Mouse (Mus musculus) small intestine, adult 2 months (tissue): ENCODE results near the gene Nlrp10. TPM values are rescaled to one million over a fixed set of nuclear protein-coding genes. Genes with fewer than 3 reads are reported as not detected.

Source experiments
- H3K27ac ChIP-seq: fragments of 200-500 bp; 2 replicates; pipeline ENCODE4 v1.5.1; 2012; ENCODE audit warnings: low read depth, low read length, control low read depth, inconsistent platforms; ENCODE audit not compliant: insufficient read depth
- H3K27me3 ChIP-seq: fragments of 200-500 bp; 2 replicates; pipeline ENCODE4 v1.6.1; 2012; ENCODE audit warnings: mild to moderate bottlenecking, moderate library complexity, low read length, inconsistent platforms; ENCODE audit not compliant: control insufficient read depth, insufficient read depth
- H3K36me3 ChIP-seq: fragments of 200-500 bp; 2 replicates; pipeline ENCODE4 v1.6.1; 2012; ENCODE audit warnings: mild to moderate bottlenecking, low read length, control low read depth, inconsistent platforms; ENCODE audit not compliant: control insufficient read depth, insufficient read depth
- H3K4me1 ChIP-seq: fragments of 200-500 bp; 2 replicates; pipeline ENCODE4 v1.6.1; 2012; ENCODE audit warnings: low read length, inconsistent platforms, mixed read lengths; ENCODE audit not compliant: control insufficient read depth, insufficient read depth, insufficient read length
- H3K4me3 ChIP-seq: fragments of 200-500 bp; 2 replicates; pipeline ENCODE4 v1.5.1; 2012; ENCODE audit warnings: low read depth, mild to moderate bottlenecking, control low read depth, inconsistent platforms, low read length, moderate library complexity
- CTCF ChIP-seq: fragments of 200-500 bp; IDR thresholded peaks from 2 replicates; pipeline ENCODE4 v1.5.1; 2012; ENCODE audit warnings: low read depth, mild to moderate bottlenecking, control low read depth, inconsistent platforms, low read length, moderate library complexity, mixed read lengths; ENCODE audit not compliant: insufficient replicate concordance, insufficient read length; ENCODE audit errors: extremely low read depth
- POLR2A ChIP-seq: fragments of 200-500 bp; IDR thresholded peaks from 2 replicates; pipeline ENCODE4 v1.6.1; 2012; ENCODE audit warnings: low read depth, mild to moderate bottlenecking, control low read depth, inconsistent platforms, low read length, moderate library complexity
- WGBS: fragments of 180-500 bp; shearing (Covaris S2); methylation state at CpG from one replicate; pipeline ENCODE4 v1.1.7; 2018; 5-methylcytosine and 5-hydroxymethylcytosine counted together
- polyA plus RNA-seq: library from polyadenylated mRNA; depleted of rRNA; stranded (reverse); fragments of >200 nt; gene quantifications from 2 replicates; pipeline ENCODE4 v1.2.3, GENCODE M21; 2012

Nlrp10 gene
- polyA plus RNA-seq, 1 experiment, result 0.03 TPM

DNA sequence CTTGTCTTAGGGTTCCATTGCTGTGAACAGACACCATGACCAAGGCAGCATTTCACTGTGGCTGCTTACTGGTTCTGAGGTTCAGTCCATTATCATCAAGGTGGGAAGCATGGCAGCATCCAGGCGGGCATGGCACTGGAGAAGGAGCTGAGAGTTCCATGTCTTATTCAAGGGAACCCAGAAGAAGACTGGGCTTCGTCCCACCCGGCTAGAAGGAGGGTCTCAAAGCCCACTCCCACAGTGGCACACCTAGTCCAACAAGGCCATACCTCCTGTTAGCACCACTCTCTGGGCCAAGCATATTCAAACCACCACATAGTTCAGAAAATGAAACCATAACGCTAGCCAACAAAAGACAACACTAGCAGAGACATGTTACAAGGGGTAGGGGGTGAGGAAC is 6.6 kb upstream of the Nlrp10 start:
- WGBS, result 97% methylated on average over 4 of the region's 4 CpGs
- peaks cover 7% of the 10 kb centered on the region; the same call in 1 of the 2 replicates for H3K4me1 ChIP-seq
- no peak overlapping the region for H3K27ac ChIP-seq
- H3K4me3 ChIP-seq, result no peak overlapping the region
- peaks cover 40% of the 10 kb centered on the region for H3K36me3 ChIP-seq
- TF ChIP-seq POLR2A (no peak), CTCF (no peak)
- H3K27me3 ChIP-seq, result no peaks in the 10 kb centered on the region

DNA sequence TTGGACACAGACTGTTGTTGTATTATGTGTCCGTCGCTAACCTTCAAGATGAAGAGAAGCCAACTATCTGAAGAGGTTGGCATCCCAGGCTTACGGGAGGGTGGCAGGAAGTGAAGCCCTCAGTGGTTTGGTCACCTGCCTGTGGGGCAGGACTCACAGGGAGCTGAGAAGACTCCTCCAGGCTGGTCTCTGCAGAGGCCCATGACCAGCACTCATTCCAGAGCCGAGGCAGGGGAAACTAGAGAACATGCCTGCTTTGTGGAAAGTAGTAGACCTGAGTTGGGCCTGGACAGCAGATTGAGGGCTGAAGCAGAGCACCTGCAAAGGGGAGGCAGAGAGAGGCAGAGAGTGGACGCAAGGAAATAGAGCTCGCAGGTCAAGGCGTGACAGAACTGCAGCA is 5.4 kb upstream of the Nlrp10 start:
- H3K36me3 ChIP-seq, result peaks cover 28% of the 10 kb centered on the region
- peak overlapping the region; percentile 34 for H3K4me3 ChIP-seq
- peaks cover 7% of the 10 kb centered on the region; the same call in 1 of the 2 replicates for H3K4me1 ChIP-seq
- no peak overlapping the region for H3K27ac ChIP-seq
- TF ChIP-seq CTCF, result no peak
- H3K27me3 ChIP-seq, result no peaks in the 10 kb centered on the region
- WGBS, result 75% methylated on average over 7 of the region's 7 CpGs

DNA sequence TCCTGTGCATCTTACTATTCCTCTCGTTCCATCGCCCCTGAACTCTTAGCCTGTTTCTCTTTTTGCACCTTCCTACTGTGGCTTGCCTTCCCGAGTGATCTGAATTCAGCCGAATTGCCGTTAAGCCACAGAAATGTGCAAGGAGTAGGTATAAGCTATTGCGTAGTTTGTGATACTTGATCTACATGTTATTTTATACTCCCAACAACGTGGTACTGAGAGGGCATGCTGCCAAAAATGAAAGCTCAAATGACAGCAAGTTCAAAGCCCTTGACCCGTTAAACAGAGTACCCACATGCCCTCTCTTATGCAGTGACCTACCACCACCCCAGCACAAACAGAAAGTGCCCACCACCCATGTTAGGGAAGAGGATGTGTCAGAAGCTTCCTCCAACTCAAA is 4.9 kb upstream of the Nlrp10 start:
- Histone ChIP-seq H3K4me1 (peaks cover 7% of the 10 kb centered on the region; the same call in 1 of the 2 replicates), H3K36me3 (peaks cover 22% of the 10 kb centered on the region), H3K4me3 (peak overlapping the region; percentile 98), H3K27ac (no peak overlapping the region), H3K27me3 (no peaks in the 10 kb centered on the region)
- TF ChIP-seq POLR2A (no peak), CTCF (no peak)
- WGBS, result 2% methylated on average over 8 of the region's 8 CpGs

DNA sequence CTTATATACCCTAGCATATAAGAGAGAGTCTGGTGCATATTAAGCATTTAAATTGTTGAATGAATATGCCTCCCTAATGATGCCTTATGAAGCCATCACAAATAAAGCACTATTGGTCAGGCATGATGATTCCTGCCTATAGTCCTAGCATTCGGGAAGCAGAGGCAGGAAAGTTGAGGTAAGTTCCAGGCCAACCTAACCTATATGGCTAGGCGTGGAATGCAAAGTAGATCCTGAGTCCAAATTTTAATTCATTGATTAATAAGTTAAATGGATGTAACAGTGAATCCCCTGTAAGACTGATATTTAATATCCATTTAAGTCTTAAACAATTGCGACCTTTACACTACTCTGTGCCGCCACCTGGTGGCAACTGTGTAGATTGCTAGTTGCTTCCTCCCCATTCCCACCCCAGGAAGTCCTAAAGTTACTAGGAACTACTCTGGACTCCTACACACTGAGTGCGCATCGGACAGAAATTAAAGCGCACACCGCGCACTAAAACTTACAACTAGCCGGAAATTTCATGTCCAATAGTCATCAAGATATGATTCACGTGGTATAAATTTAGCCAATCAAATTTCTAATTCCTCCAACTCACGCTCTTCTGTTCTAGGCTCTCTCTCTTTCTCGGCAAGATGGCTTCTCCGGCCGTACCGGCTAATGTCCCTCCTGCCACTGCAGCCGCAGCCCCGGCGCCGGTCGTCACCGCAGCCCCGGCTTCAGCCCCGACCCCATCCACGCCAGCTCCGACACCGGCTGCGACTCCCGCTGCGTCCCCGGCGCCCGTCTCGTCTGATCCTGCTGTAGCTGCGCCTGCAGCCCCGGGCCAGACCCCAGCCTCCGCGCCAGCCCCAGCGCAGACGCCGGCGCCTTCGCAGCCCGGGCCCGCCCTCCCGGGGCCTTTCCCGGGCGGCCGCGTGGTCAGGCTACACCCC is 4.1 kb upstream of the Nlrp10 start, which contains the start of gene Eif3f:
Eif3f (plus strand) TSS at position 624 of the 938 bp plus-strand sequence.
- TF ChIP-seq CTCF (peak; percentile 83; the same call in 1 of the 2 replicates), POLR2A (peak; percentile 70)
- H3K36me3 ChIP-seq, result peaks cover 16% of the 10 kb centered on the region
- peaks cover 7% of the 10 kb centered on the region; the same call in 1 of the 2 replicates for H3K4me1 ChIP-seq
- H3K27me3 ChIP-seq, result no peaks in the 10 kb centered on the region
- H3K4me3 ChIP-seq, result peak within 1 kb of the TSS; percentile 98
- peak within 1 kb of the TSS; percentile 31; the same call in 1 of the 2 replicates for H3K27ac ChIP-seq
- 2% methylated on average over 50 of the region's 50 CpGs for WGBS

DNA sequence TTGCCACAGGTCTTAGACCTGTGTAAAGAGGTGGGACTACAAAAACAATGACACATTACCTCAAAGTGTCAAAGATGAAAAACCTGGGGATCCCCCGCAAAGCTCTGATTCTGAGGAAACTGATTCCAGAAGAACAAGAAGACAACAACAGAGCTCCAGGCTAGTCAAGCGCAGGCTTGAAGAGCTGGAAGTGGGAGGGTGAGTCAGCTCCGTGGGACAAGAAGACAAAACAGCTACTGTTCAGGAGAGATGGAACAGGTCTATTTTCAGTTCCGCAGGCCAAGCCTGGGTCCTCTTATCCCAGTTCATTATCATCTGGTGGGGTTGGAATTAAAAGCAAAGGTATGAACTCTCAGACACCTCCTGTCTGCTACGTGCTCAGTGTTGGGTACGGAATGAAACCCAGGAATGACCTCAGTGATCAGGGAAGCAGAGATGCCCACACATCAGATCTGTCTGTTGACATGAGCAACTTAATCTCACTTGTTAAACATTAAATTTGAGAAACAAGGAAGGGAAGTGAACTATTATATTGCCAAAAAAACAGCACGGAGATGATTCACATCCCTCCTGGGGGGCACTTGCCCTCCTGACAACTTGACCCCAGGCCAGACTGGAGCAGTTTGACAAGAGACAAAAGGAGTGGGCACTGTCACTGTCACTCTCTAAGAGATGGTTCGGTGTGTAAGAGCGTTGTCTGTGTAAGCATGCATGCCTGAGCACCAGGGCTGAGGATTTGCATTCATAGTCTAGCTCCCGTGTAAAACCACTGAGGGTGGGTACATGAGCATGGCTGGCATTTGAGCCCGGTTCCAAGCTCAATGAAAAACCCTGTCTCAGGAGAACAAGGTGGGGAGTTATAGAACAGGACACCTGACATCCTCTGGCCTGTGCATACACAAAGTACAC is 1.4 kb downstream of the Nlrp10 start:
- Histone ChIP-seq H3K4me3 (no peak overlapping the region), H3K27me3 (no peaks in the 10 kb centered on the region), H3K4me1 (no peaks in the 10 kb centered on the region), H3K27ac (no peak overlapping the region), H3K36me3 (no peaks in the 10 kb centered on the region)
- WGBS, result 67% methylated on average over 11 of the region's 11 CpGs
- TF ChIP-seq CTCF (no peak), POLR2A (no peak)

DNA sequence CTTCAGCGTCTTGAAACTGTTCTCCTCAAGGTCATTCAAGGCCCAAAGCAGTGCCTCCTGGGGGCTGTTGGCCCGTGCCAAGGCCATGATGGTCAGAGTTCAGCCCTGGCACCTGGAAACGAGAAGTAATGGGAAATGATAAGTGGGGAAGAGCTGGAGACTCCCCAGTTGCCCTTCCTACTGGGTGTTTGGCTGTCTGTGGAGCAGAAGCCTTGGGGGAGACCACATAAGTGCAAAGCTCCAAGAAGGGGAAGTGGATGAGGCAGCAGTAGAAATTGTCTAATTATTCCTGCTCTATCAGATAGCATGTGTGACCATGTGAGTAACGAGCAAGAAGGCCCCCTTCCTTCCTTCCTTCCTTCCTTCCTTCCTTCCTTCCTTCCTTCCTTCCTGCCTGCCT is 2.9 kb downstream of the Nlrp10 start:
- TF ChIP-seq POLR2A (no peak), CTCF (no peak)
- Histone ChIP-seq H3K27ac (no peak overlapping the region), H3K4me3 (no peak overlapping the region), H3K4me1 (no peaks in the 10 kb centered on the region), H3K27me3 (no peaks in the 10 kb centered on the region), H3K36me3 (no peaks in the 10 kb centered on the region)
- WGBS, result 55% methylated on average over 4 of the region's 4 CpGs

DNA sequence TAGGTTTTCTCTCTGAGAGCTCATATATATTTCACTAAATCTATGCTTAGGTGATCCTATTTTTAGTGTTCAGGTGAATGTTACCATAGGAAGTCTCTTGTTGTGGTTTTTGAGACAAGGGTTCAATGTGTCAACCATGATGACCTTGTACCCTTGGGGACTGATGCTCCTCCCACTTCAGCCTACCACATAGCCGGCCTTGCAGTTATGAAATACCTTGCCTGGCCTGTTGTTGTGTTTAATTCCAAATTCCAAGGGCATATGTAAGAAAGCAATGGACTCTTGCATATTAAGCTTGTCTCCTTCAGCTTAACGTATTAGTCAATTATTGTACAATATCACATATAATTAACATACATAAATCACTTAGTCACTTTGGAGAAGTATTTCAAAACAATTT is 26.0 kb downstream of the Nlrp10 start:
- H3K27me3 ChIP-seq, result no peaks in the 10 kb centered on the region
- 68% methylated on average over 2 of the region's 2 CpGs for WGBS
- no peaks in the 10 kb centered on the region for H3K4me1 ChIP-seq
- H3K36me3 ChIP-seq, result no peaks in the 10 kb centered on the region
- H3K4me3 ChIP-seq, result no peak overlapping the region
- no peak for TF ChIP-seq POLR2A
- H3K27ac ChIP-seq, result no peak overlapping the region
